Mouse (Mus musculus): Measurements from ENCODE around the gene Ttyh1. TPM values are rescaled to one million over a fixed set of nuclear protein-coding genes. Genes with fewer than 3 reads are reported as not detected.

Ttyh1 gene
- total and polyA plus RNA-seq, 3 experiments, result 0.08 to 0.17 TPM; not detected in 1

DNA sequence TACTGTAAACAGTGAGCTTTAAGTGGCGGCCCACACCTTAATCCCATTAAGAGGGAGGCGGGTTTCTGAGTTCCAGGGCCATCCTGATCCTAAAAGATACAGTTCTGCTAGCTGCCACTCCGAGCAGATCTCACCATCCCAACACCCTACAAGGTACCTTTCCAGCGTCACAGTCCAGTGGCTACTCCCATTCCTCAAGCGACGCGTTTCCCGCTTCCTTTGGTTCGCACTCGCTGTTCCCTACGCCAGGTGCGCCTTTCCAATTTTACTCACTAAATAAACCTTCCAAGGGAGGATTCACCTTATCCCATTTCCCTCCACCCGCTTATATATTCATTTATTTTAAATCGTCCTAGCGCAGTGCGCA lies 17.2 kb downstream of the Ttyh1 start:
- in situ Hi-C loops (cut with MboI; ENCODE audit: low pct_ligation_motif_present, low pct_unique_long_range_greater_than_20kb, low sequenced_read_pairs) (no loop called here), dilution Hi-C loops (cut with MboI; ENCODE audit: extremely low pct_ligation_motif_present, extremely low pct_unique_long_range_greater_than_20kb, low sequenced_read_pairs) (no loop called here)
- H3K79me2 ChIP-seq (replicated peaks; ENCODE audit: control insufficient read depth, extremely low read depth, insufficient read depth, poor library complexity, severe bottlenecking), result peaks cover 23% of the 10 kb centered on the region
- peak overlapping the region; percentile 30; the same call in 1 of the 2 replicates for H3K4me2 ChIP-seq (ENCODE audit: insufficient read depth, low read depth, poor library complexity, severe bottlenecking)
- H3K36me3 ChIP-seq (replicated peaks in 1 of 2; ENCODE audit: control insufficient read depth in 1 of 2, insufficient read depth in 1 of 2, low read length in 1 of 2), result peaks cover 23 to 66% of the 10 kb centered on the region in 2 experiments
- H3K27me3 ChIP-seq (replicated peaks), result no peaks in the 10 kb centered on the region
- peak overlapping the region; percentile 68 for H3K9ac ChIP-seq (ENCODE audit: insufficient read depth, low read depth)
- H3K4me3 ChIP-seq (replicated peaks in 1 of 3; ENCODE audit: low read depth in 2 of 3, low read length in 2 of 3, poor library complexity in 1 of 3), result peak overlapping the region; percentile 77 to 95 (median 78)
- H3K27ac ChIP-seq (ENCODE audit: insufficient read depth, low read depth), result peak overlapping the region; percentile 61
- no peaks in the 10 kb centered on the region for H3K9me3 ChIP-seq (replicated peaks; ENCODE audit: low read length)
- peaks cover 10 to 59% of the 10 kb centered on the region in 2 experiments for H3K4me1 ChIP-seq (ENCODE audit: control insufficient read depth in 1 of 2, insufficient read depth in 2 of 2)
- DNase-seq (ENCODE audit: extremely low read depth), result no peak
- TF ChIP-seq ZNF384 (IDR thresholded peaks at IDR 0.05; ENCODE audit: low read depth, low read length), result no peak
- TF ChIP-seq RCOR1 (conservative IDR thresholded peaks at IDR 0.05; ENCODE audit: low read depth, low read length), result no peak
- no peak for TF ChIP-seq JUN (IDR thresholded peaks at IDR 0.05; ENCODE audit: insufficient read depth, low read depth, low read length)
- no peak for TF ChIP-seq UBTF (IDR thresholded peaks at IDR 0.05; ENCODE audit: low read depth, low read length)
- TF ChIP-seq CHD1 (IDR thresholded peaks at IDR 0.05; ENCODE audit: low read depth, low read length), result no peak
- no peak for TF ChIP-seq MXI1 (IDR thresholded peaks at IDR 0.05; ENCODE audit: low read depth, low read length)
- no peak for TF ChIP-seq NRF1 (IDR thresholded peaks at IDR 0.05; ENCODE audit: low read depth, low read length)
- TF ChIP-seq CHD2 (IDR thresholded peaks at IDR 0.05; ENCODE audit: low read length), result no peak
- TF ChIP-seq CTCF (conservative IDR thresholded peaks at IDR 0.05 in 1 of 2, IDR thresholded peaks at IDR 0.05 in 1 of 2; ENCODE audit: low read depth in 2 of 2, low read length in 2 of 2), result no peak
- TF ChIP-seq IRF4 (IDR thresholded peaks at IDR 0.05; ENCODE audit: low read depth, low read length), result no peak

DNA sequence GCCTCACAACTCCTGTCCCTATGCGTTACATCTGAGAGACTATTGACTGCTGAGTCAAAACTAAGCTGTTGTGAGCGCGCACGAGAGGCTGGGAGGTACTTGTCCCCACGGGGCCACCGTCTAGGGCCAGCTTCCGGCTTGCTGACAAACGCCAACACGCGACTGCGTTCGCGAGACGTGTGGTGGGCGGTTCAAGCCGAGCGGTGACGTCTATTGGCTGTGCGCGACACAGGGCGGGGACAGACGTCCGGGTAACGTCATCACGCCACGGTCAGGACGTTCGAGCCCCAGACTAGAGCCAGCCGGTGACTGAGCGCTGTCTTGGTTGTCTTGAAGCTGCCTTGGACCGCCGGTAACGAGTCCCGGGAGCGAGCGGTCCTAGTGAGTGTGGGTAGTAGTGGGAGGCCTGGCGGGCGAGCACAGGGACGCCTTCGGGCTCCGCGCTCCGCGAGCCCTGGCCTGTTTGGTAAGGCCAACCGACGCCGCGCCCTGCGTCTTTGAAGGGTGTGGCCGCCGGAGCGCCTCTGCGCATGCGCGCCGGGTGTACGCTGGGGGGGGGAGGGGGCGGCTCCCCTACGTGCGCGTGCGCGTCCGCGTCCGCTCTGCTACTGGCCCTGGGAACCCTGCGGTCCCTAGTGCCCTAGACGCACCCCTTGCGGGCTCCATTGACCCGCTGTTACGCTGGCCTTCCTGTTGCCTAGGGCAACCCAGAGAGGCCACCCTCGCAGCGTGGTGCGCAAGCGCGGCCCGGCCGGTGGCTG lies 17.7 kb downstream of the Ttyh1 start, which contains the start of gene Leng8:
Gene Leng8 (plus strand): TSS at position 269 of the 761 bp plus-strand sequence.
- peaks cover 14 to 65% of the 10 kb centered on the region in 2 experiments for H3K4me1 ChIP-seq (ENCODE audit: control insufficient read depth in 1 of 2, insufficient read depth in 2 of 2)
- H3K79me2 ChIP-seq (replicated peaks; ENCODE audit: control insufficient read depth, extremely low read depth, insufficient read depth, poor library complexity, severe bottlenecking), result peaks cover 23% of the 10 kb centered on the region
- no peaks in the 10 kb centered on the region for H3K9me3 ChIP-seq (replicated peaks; ENCODE audit: low read length)
- H3K4me2 ChIP-seq (ENCODE audit: insufficient read depth, low read depth, poor library complexity, severe bottlenecking), result peak within 1 kb of the TSS; percentile 85
- peak within 1 kb of the TSS; percentile 76 for H3K9ac ChIP-seq (ENCODE audit: insufficient read depth, low read depth)
- peak within 1 kb of the TSS; percentile 89 for H3K27ac ChIP-seq (ENCODE audit: insufficient read depth, low read depth)
- in situ Hi-C loops (cut with MboI; ENCODE audit: low pct_ligation_motif_present, low pct_unique_long_range_greater_than_20kb, low sequenced_read_pairs) (no loop called here), dilution Hi-C loops (cut with MboI; ENCODE audit: extremely low pct_ligation_motif_present, extremely low pct_unique_long_range_greater_than_20kb, low sequenced_read_pairs) (no loop called here)
- H3K27me3 ChIP-seq (replicated peaks), result no peaks in the 10 kb centered on the region
- peak; percentile 98 for DNase-seq (ENCODE audit: extremely low read depth)
- peak within 1 kb of the TSS; percentile 86 to 97 (median 95) for H3K4me3 ChIP-seq (replicated peaks in 1 of 3; ENCODE audit: low read depth in 2 of 3, low read length in 2 of 3, poor library complexity in 1 of 3)
- H3K36me3 ChIP-seq (replicated peaks in 1 of 2; ENCODE audit: control insufficient read depth in 1 of 2, insufficient read depth in 1 of 2, low read length in 1 of 2), result peaks cover 29 to 69% of the 10 kb centered on the region in 2 experiments
- peak; percentile 82 for TF ChIP-seq TCF12 (IDR thresholded peaks at IDR 0.05; ENCODE audit: low read depth, low read length)
- TF ChIP-seq USF1 (IDR thresholded peaks at IDR 0.05; ENCODE audit: low read depth, low read length), result 0 out of 2 replicates have a peak, but pooled peaks have one; percentile 17
- no peak for TF ChIP-seq RAD21 (IDR thresholded peaks at IDR 0.05; ENCODE audit: low read depth, low read length)
- TF ChIP-seq HCFC1 (IDR thresholded peaks at IDR 0.05; ENCODE audit: low read depth, low read length), result peak; percentile 90
- no peak for TF ChIP-seq E2F4 (IDR thresholded peaks at IDR 0.05; ENCODE audit: insufficient replicate concordance, low read depth, low read length)
- TF ChIP-seq RCOR1 (conservative IDR thresholded peaks at IDR 0.05; ENCODE audit: low read depth, low read length), result no peak
- peak; percentile 80 for TF ChIP-seq ETS1 (conservative IDR thresholded peaks at IDR 0.05; ENCODE audit: low read depth, low read length)
- TF ChIP-seq MAX (IDR thresholded peaks at IDR 0.05; ENCODE audit: low read length), result peak; percentile 89
- TF ChIP-seq POLR2A (IDR thresholded peaks at IDR 0.05; ENCODE audit: low read depth, low read length), result peak; percentile 90
- peak; percentile 69; the same call in 1 of the 2 replicates for TF ChIP-seq MAFK (IDR thresholded peaks at IDR 0.05; ENCODE audit: insufficient replicate concordance, low read length)
- TF ChIP-seq USF2 (conservative IDR thresholded peaks at IDR 0.05; ENCODE audit: low read depth, low read length), result no peak
- TF ChIP-seq ZMIZ1 (IDR thresholded peaks at IDR 0.05; ENCODE audit: low read depth, low read length), result peak; percentile 89
- peak; percentile 94 for TF ChIP-seq NRF1 (IDR thresholded peaks at IDR 0.05; ENCODE audit: low read depth, low read length)
- no peak for TF ChIP-seq EP300 (IDR thresholded peaks at IDR 0.05; ENCODE audit: low read length)
- peak; percentile 30; the same call in 1 of the 2 replicates for TF ChIP-seq GABPA (IDR thresholded peaks at IDR 0.05; ENCODE audit: insufficient replicate concordance, low read depth, low read length)
- peak; percentile 97 for TF ChIP-seq CHD2 (IDR thresholded peaks at IDR 0.05; ENCODE audit: low read length)
- TF ChIP-seq PAX5 (IDR thresholded peaks at IDR 0.05; ENCODE audit: low read length), result no peak
- peak; percentile 92 for TF ChIP-seq POLR2AphosphoS2 (IDR thresholded peaks at IDR 0.05; ENCODE audit: low read depth, low read length)
- TF ChIP-seq TBP (conservative IDR thresholded peaks at IDR 0.05; ENCODE audit: low read depth, low read length), result 0 out of 2 replicates have a peak, but pooled peaks have one; percentile 36
- peak; percentile 61 for TF ChIP-seq MAZ (IDR thresholded peaks at IDR 0.05; ENCODE audit: low read depth, low read length)
- TF ChIP-seq JUND (conservative IDR thresholded peaks at IDR 0.05; ENCODE audit: low read depth, low read length), result peak; percentile 76
- peak; percentile 100 for TF ChIP-seq ELF1 (IDR thresholded peaks at IDR 0.05; ENCODE audit: low read depth, low read length)
- peak; percentile 18; the same call in 1 of the 2 replicates for TF ChIP-seq ZNF384 (IDR thresholded peaks at IDR 0.05; ENCODE audit: low read depth, low read length)
- no peak for TF ChIP-seq ZKSCAN1 (IDR thresholded peaks at IDR 0.05; ENCODE audit: borderline replicate concordance, low read depth, low read length)
- TF ChIP-seq NELFE (IDR thresholded peaks at IDR 0.05; ENCODE audit: low read depth, low read length), result peak; percentile 93
